Mouse (Mus musculus): Measurements from ENCODE around the gene Susd5.

Gene Susd5

DNA sequence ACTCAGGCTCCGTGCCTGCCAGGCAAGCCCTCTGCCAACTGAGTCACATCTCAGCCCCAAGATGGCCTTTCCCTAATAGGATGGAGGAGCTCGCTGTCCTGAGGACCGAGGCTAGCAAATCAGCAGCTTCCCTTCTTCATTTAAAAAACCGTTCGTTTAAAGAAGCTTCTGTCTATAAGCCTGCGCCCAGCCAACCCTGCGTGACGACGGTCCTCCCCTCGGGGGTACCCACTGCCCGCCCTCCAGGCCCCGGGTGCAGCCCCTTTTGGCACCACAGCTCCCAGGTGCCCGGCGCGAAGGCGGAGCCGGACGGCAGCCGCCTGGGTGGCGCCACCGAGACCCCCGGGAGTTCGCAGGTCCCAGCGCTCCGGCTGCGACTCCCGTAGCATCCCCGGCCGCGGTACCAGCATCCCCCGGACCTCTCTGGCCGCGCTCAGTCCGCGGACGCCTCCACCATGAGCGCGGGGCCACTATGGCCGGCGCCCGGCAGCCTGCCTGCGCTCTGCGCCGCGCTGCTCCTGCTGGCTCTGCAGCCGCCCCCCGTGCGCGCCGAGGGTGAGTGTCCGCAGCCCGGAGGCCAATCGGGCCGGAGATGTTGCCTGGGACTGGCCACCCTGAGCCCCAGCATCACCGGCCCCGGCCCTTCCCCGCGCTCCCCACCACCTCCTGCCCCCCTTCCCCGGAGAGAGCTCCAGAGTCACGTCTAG is at the start of gene Susd5:
Susd5 (plus strand) TSS at position 51 of the 707 bp plus-strand sequence.
- DNase-seq: peak in 1 of 2 experiments; percentile 9

GRCm38 (mm10) chr9:114007850-114008350 is 49.0 kb upstream of the Susd5 start:
- DNase-seq: no peak

GRCm38 (mm10) chr9:114009526-114009925 is 47.4 kb upstream of the Susd5 start:
- no peak for DNase-seq

- DNase-seq: no peak
Observed at GRCm38 (mm10) chr9:114011203-114011602, 45.7 kb upstream of the Susd5 start.

DNA sequence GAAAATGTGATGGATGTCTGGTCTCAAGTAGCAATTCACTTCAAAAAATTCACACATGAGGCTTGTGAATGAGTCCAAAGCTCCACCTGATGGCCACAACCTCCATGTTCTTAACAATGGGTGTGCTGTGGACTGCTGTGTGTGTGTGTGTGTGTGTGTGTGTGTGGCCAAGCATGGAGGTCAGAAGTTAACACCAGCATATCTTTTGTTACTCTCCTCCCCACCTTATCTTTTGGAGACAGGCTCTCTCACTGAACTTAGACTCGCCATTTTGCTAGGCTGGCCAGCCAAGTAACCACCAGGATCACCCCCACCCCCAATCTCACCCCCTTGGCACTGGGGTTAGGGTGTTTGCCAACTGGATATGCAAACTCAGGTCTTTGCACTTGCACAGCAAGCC is 42.9 kb upstream of the Susd5 start:
- no peak for DNase-seq

- no peak for DNase-seq
Observed at GRCm38 (mm10) chr9:114015724-114016123, 41.2 kb upstream of the Susd5 start.

GRCm38 (mm10) chr9:114016402-114016801 is 40.5 kb upstream of the Susd5 start:
- no peak for DNase-seq

DNA sequence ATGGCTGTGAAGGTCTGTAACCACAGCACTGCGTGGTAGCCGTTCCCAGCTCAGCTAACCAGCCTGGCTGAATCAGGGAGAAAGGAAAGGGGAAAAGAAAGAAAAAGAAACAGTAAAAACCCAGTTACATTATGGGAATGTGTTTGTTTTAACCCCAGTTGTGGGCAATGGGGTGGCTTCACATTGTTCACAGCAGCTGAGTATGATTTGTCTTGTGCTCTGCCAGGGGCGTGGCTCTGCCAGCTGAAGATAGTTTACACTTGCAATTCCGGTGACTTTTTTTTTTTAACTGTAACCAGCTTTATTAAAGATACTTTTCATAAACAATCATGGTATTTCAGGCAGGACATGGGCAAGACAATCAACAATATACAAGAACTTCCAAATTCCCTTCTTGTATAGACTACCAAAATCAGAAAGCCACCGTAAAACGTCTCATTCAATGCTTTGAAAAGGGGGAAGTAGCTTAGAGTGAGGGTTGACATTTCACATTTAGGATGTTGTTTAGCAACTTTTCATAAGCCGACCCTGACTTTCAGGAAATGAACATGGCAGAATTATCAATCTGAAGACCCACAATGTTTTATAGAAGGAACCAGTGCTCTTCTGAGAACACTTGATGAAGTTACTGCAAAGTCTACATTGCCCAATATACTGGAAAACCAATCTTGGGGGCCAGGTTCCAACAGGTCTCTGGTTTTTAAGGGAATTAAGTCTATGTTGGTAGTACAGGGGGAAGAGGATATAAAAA is 37.8 kb upstream of the Susd5 start:
- DNase-seq: no peak

- no peak for DNase-seq
Observed at GRCm38 (mm10) chr9:114022141-114022540, 34.8 kb upstream of the Susd5 start.

- DNase-seq: no peak
Observed at GRCm38 (mm10) chr9:114025182-114025581, 31.8 kb upstream of the Susd5 start.

DNA sequence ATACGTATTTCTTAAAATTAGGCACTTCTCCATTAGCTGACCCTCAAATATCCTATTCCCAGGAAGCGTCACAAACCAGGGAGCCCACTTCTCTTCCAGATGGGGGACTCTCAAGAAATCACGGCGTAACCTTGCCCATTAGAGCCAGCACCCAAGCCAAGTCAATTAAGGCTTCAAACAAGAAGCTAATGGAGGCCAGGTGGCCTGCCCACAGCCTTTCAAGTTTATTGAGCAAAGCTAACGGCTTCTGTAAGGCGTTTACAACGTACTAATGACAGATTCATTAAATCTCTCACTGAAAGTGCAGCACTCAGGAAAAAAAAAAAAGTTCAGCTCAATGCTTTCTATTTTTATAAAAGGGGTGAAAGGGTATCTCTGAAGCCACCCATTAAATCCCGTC is 31.1 kb upstream of the Susd5 start:
- DNase-seq: no peak

DNA sequence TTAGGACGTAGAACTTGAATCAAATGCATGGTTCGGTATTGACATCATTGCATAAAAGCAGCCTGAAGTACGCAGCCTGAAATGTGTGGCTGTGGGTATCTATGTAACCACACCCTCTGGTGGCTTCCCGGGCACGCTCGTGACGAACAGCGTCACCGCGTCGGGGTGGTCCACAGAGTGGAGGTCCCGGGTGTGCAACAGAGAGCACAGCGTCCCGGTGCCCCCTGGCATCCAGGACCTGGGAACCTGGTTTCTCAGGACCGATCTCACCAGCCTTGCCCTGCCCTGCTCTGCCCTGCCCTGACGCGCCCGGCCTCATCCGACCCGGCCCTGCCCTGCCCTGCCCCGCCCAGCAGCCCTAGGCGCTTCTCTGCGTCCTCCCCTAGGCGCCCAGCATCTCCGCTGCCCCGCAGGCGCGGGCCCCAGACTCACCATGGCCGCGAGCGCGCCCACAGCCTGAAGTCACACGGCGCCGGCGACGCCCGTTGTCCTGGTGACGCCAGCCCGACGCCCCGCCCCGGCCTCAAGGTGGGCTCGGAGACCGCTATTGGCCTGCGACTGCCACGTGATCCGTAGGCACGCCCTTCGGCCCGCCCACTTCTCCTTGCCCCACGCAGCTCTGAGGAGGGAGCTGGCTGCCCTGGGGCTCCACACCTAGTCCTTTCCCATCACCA is 30.5 kb upstream of the Susd5 start:
- peak; percentile 90 to 95 for DNase-seq

- DNase-seq: no peak
Observed at GRCm38 (mm10) chr9:114040945-114041344, 16.0 kb upstream of the Susd5 start.

DNA sequence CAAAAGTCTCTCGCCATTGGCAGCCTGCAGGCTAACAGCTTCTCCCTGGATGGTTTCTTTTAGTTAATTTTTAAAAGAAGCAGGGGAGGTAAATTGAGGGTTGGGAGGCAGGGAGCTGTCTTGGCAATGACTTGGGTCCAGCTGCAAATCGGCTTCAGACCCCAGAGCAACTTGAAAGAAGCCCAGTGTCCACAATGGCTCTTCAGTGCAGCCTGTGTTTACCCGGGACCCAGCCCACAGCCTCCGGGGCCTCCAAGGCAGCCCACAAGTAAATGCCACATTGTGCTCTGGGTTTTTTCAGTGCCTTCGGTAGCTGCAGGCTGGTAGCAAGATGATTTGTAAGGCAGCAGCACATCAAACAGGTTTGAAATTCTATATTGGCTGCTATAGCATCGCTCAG is 14.4 kb upstream of the Susd5 start:
- DNase-seq: no peak

DNA sequence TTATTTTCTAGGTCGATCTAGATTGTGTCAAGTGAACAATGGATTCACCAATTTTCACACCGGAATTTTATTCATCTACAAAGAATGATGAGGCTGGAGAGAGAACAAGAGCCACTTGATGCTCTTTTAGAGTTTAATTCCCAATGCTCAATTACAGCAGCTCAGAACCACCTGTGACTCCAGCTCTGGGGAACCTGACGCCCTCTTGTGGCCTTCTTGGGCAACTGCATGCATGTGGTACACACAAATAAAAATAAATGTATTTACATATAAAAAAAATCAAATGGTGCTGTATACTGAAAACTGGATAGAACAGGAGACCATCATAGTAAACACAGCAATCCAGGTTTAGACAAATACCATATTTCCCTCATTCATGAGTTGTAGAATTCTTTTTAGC is 12.5 kb upstream of the Susd5 start:
- DNase-seq: no peak

DNA sequence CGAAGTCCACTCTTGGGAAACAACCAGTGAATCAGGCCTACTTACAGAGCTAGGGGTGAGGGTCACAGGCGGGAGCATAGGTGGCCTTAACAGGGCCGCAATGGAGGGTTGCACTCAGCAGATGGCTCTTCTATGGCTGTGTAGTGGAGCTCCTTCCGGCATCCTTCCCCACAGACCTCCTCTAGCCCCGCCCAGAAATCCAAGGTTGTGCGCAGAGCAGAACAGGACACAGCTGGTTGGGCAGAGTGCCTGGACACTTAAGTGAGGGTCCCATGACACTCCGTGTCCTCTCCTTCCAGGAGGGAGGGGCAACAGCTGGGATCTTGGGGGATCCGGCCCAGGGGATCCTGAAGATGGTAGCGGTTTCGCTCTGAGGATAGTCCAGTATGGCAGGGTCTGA is 10.9 kb upstream of the Susd5 start, which contains the start of gene Fbxl2:
Fbxl2 (minus strand) TSS at position 164 of the 400 bp plus-strand sequence.
- no peak for DNase-seq

DNA sequence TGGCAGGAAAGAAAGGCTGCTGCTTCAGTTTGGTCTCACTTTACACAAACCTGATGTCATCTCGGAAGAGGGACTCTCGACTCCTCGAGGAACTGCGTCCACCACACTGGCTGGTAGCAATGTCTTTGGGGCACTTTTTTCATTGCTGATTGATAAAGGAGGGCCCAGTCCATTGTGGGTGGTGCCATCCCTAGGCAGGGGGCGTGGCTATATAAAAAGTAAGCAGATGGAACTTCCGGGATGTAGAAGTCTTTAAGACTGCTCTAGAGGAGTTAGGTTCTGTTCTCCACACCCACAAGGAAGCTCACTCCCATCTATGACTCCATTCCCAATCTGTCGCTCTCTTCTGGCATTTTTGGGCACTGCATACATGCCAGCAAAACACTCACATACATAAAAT is 10.3 kb upstream of the Susd5 start:
- DNase-seq: no peak

- no peak for DNase-seq
Observed at GRCm38 (mm10) chr9:114050106-114050505, 6.8 kb upstream of the Susd5 start.

DNA sequence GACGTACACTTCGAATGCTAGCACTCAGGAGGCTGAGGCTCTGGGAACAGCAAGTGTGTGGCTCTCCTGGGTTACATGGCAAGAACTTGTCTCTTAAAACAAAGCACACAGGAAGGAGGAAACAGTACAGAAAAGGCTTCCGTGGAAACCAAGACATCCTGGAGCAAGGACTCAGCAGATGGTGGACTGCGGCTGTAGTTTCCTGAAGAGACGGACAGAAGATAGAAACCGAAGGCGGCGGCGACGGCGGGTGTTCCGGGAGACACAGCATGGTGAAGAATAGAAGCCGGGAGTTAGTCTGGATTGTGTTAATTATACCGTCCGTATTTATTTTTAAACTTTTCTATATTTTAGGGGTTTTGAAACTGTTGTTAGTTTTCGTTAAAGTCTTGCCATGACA is 6.2 kb upstream of the Susd5 start:
- DNase-seq: no peak

- DNase-seq: no peak
Observed at GRCm38 (mm10) chr9:114052031-114052430, 4.9 kb upstream of the Susd5 start.

DNA sequence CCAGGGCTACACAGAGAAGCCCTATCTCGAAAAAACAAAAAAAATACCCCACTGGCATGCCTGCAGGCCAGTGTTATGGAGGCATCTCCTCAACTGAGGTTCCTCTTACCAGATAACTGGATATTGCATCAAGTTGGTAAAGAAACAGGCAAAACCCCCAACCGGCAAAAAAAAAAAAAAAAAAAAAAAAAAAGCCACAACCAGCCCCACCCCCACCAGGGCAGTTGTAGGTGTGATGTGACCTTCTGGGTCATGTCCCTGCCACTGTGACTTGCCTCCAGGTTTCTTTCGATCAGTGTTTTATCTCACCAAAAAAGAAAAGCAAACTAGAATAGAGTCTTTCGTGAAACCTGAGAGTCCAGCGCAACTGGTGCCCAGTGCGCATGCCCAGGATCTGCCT is 4.1 kb upstream of the Susd5 start:
- no peak for DNase-seq

GRCm38 (mm10) chr9:114068494-114069053 is 11.6 kb downstream of the Susd5 start:
- DNase-seq: no peak

DNA sequence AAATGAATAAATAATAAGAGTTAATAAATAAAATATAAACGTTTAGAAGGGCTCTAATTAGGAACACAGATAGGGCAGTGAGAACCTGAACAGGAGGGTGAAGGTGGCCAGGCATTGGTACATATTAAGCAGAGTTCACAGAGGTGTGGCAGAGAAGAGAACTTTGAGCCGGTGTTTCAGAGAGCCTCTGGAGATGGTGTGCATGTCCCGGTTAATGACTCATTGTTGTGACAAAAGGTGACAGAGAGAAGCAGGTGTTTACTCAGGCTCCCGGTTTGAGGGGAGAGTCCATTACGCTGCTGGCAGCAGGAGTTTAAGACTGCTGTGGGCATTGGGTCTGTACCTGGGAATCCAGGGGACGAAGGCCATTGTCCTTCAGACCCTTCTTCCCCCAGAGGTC is 12.4 kb downstream of the Susd5 start:
- DNase-seq: no peak
